Mouse (Mus musculus): ENCODE measurements around the gene Lrrc43. TPM values are rescaled to one million over a fixed set of nuclear protein-coding genes. Genes with fewer than 3 reads are reported as not detected.

Lrrc43 gene
- 0.95 TPM in 1 of 3 replicates, not detected in the others for total RNA-seq (2017)

- ATAC-seq (replicated peaks; ENCODE audit: insufficient number of reproducible peaks, low FRiP score, low TSS enrichment, poor library complexity, severe bottlenecking) = no peak
Observed at GRCm38 (mm10) chr5:123489112-123489785, at the start of gene Lrrc43, which contains the start of gene Il31. TSS of gene Lrrc43 (plus strand) at chr5:123489305. TSS of gene Il31 (minus strand) at chr5:123489489.

GRCm38 (mm10) chr5:123439312-123439711 lies 49.8 kb upstream of the Lrrc43 start:
- no peak for ATAC-seq (replicated peaks; ENCODE audit: insufficient number of reproducible peaks, low FRiP score, low TSS enrichment, poor library complexity, severe bottlenecking)

- ATAC-seq (replicated peaks; ENCODE audit: insufficient number of reproducible peaks, low FRiP score, low TSS enrichment, poor library complexity, severe bottlenecking) = no peak
Observed at GRCm38 (mm10) chr5:123439941-123440340, 49.2 kb upstream of the Lrrc43 start.

- no peak for ATAC-seq (replicated peaks; ENCODE audit: insufficient number of reproducible peaks, low FRiP score, low TSS enrichment, poor library complexity, severe bottlenecking)
Observed at GRCm38 (mm10) chr5:123440664-123441063, 48.4 kb upstream of the Lrrc43 start.

GRCm38 (mm10) chr5:123442283-123442682 lies 46.8 kb upstream of the Lrrc43 start:
- ATAC-seq (replicated peaks; ENCODE audit: insufficient number of reproducible peaks, low FRiP score, low TSS enrichment, poor library complexity, severe bottlenecking) = no peak

DNA sequence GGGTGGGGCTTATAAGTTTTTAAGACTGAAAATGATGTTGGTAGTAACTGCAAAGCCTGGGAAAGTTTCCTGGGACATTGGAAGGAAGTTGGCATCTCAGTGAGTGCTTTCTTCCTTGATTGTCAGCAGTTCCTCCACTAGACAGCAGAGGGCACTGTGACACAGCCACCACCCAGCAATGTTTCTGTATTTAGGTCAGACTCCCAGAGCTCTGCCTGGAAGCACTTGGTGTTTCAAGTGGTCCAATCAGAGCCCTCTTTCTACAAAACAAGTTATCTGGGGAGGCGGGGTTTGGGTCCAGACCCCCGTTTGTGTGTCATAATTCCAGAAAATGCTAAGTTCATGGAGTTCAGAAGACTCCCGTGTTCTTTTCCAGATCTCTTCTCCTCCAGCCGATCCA lies 45.0 kb upstream of the Lrrc43 start:
- no peak for ATAC-seq (replicated peaks; ENCODE audit: insufficient number of reproducible peaks, low FRiP score, low TSS enrichment, poor library complexity, severe bottlenecking)

- ATAC-seq (replicated peaks; ENCODE audit: insufficient number of reproducible peaks, low FRiP score, low TSS enrichment, poor library complexity, severe bottlenecking) = no peak
Observed at GRCm38 (mm10) chr5:123444849-123445334, 44.2 kb upstream of the Lrrc43 start.

DNA sequence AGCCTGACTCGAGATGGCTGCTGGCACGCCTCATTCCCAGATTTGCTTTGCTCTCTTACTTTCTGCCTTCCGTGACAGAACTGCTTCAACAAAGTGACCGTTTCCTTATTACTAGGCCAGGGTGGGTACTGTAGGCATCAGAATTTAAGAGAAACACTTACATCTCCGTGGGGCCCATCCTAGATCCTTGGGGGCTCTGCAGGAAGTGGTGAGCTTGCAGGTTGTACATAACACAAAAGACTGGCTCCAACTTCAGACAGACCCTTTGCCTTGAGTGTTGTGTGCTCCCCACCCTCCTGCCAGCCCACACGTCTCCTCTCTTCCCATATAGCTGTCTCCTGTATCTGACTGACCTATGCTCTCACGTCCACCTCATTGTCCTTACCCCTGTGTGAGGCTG lies 37.2 kb upstream of the Lrrc43 start:
- ATAC-seq (replicated peaks; ENCODE audit: insufficient number of reproducible peaks, low FRiP score, low TSS enrichment, poor library complexity, severe bottlenecking) = no peak

DNA sequence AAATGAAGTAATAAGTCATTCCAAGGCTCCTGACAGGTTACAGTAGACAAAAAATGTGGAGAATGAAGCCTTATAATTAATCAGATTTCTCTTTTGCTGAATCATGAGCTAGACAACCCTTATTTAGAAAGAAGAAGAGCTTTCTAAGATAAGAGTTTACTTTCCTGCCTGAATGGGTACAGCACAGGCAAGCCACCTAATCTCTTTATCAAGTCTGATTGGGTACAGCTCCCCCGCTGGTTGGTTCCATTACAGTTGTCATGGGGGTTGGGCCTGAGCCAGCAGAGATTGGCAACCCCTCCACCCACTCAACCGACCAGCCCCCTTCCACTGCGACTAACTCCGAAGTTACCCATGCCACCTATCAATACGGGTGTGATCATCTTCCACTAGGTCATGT lies 27.7 kb upstream of the Lrrc43 start:
- no peak for ATAC-seq (replicated peaks; ENCODE audit: insufficient number of reproducible peaks, low FRiP score, low TSS enrichment, poor library complexity, severe bottlenecking)

- no peak for ATAC-seq (replicated peaks; ENCODE audit: insufficient number of reproducible peaks, low FRiP score, low TSS enrichment, poor library complexity, severe bottlenecking)
Observed at GRCm38 (mm10) chr5:123464638-123465037, 24.5 kb upstream of the Lrrc43 start.

GRCm38 (mm10) chr5:123470784-123471400 lies 18.2 kb upstream of the Lrrc43 start:
- ATAC-seq (replicated peaks; ENCODE audit: insufficient number of reproducible peaks, low FRiP score, low TSS enrichment, poor library complexity, severe bottlenecking) = no peak

GRCm38 (mm10) chr5:123473817-123474216 lies 15.3 kb upstream of the Lrrc43 start:
- ATAC-seq (replicated peaks; ENCODE audit: insufficient number of reproducible peaks, low FRiP score, low TSS enrichment, poor library complexity, severe bottlenecking) = no peak

GRCm38 (mm10) chr5:123487659-123488395 lies 1.3 kb upstream of the Lrrc43 start:
- no peak for ATAC-seq (replicated peaks; ENCODE audit: insufficient number of reproducible peaks, low FRiP score, low TSS enrichment, poor library complexity, severe bottlenecking)

GRCm38 (mm10) chr5:123489935-123490334 lies 830 bp downstream of the Lrrc43 start:
- no peak for ATAC-seq (replicated peaks; ENCODE audit: insufficient number of reproducible peaks, low FRiP score, low TSS enrichment, poor library complexity, severe bottlenecking)

DNA sequence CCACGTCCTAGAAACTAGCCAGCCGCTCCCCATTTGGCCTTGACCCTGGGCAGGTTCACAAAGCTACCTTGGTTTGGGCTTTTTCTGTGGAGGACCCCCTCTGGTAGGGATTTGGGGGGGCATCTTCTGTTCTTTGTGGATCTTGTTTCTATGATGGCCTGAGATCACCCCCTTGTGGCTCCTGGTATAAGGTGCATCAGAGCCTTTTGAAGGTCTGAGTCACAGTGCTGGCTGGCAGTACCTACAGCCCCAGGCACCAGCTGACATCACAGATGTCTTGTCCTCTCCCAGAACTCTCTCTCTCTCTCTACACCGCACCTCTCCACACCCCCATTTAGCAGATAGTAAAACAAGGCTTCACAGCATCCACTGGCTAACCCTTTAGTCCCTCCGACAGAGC lies 10.6 kb downstream of the Lrrc43 start:
- no peak for ATAC-seq (replicated peaks; ENCODE audit: insufficient number of reproducible peaks, low FRiP score, low TSS enrichment, poor library complexity, severe bottlenecking)

DNA sequence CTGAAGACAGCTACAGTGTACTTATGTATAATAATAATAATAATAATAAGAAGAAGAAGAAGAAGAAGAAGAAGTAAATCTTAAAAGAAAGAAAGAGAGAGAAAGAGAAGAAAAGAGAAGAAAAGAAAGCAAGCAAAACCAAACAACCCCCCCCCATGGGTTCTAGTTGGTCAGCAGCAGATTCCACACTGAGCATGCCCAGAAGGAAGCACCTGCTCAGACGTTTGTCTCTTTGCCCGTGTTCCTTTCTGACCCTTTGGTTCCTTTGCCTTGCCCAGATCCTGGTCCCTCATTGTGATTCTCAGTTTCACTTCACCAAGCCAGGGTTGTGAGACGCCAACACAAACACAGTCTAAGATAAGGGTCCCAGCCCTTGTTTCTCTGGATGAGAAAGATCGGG lies 12.9 kb downstream of the Lrrc43 start:
- no peak for ATAC-seq (replicated peaks; ENCODE audit: insufficient number of reproducible peaks, low FRiP score, low TSS enrichment, poor library complexity, severe bottlenecking)

DNA sequence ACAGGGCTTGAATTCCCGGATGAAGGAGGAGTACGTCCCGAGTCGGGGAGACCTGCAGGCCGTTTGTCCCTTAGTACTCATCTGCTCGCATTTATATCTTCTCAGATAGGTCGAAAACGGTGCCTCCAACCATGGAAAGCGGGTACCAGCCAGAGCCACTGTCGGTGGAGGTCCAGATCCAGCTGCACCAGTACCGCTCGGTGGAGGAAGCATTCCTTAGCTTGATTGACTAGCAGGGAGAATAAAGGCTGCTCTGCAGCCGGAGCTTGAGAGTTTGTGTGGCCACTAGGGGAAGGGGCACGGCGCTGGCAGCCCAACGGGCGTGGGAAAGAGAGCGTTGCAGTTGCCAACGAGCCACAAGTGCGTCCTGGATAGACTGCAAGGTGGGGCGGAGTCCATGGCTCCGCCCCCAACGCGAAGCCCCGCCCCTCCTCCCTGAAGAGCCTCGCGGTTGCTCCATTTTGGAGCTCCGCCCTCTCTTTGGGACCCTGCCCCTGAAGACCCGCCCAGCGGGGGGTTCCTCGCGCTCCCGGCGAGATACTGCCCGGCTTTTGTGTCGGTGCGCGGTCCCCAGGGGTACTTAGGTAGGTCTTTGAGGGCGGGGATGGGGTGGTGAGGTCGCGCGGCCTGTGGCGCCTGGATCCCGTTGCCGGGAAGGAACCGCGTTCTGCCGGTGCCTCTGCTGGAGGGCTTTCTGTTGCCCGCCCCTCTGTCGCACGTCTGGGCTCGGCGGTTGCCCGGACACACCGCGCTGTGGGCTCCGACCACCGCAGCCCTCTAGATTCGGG lies 19.0 kb downstream of the Lrrc43 start:
- ATAC-seq (replicated peaks; ENCODE audit: insufficient number of reproducible peaks, low FRiP score, low TSS enrichment, poor library complexity, severe bottlenecking) = no peak

- ATAC-seq (replicated peaks; ENCODE audit: insufficient number of reproducible peaks, low FRiP score, low TSS enrichment, poor library complexity, severe bottlenecking) = no peak
Observed at GRCm38 (mm10) chr5:123508921-123509320, 19.8 kb downstream of the Lrrc43 start.

DNA sequence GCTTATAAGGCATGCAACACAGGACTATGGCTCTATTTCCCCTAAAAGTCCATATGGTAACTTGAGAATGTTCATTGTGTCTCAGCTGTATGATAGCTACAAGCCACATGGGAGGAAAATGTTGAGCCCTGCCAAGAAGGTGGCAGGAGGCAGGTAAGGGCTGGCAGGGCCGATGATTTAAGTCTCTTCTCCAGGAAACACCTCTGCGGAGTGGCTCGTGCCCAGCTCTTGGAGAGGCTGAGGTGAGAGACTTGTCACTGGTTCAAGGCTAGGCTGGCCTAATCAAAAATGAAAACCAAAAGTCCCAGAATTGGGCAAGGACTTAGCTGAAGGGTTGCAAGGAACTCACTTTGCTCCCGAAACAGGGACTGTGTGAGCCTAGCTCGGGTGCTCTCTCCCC lies 21.1 kb downstream of the Lrrc43 start, which contains the start of gene B3gnt4:
Gene B3gnt4 (plus strand): TSS at position 301 of the 400 bp plus-strand sequence.
- ATAC-seq (replicated peaks; ENCODE audit: insufficient number of reproducible peaks, low FRiP score, low TSS enrichment, poor library complexity, severe bottlenecking) = no peak

Data from monocyte, adult 5-6 weeks (primary cell).